Comparison of ENCODE assay signal across 28 mouse cellular contexts in genomic region chr5:131246591-131246990, GRCm38 (mm10).
"Had no signal": no experiment of that assay in that cellular context is flagged by ENCODE, and none has a peak within 500 bp of the region (broad histone marks: within the 10 kb centered on the region; RNA-seq: fewer than 3 reads in every experiment).

No protein-coding gene starts in this region.

- H3K4me2 ChIP-seq: embryonic facial prominence, embryonic 12.5 days; embryonic facial prominence, embryonic 13.5 days; embryonic facial prominence, embryonic 15.5 days; forebrain, embryonic 12.5 days; forebrain, embryonic 13.5 days; forebrain, embryonic 15.5 days had no signal

- H3K9me3 ChIP-seq: embryonic facial prominence, embryonic 10.5 days; embryonic facial prominence, embryonic 12.5 days; embryonic facial prominence, embryonic 13.5 days; embryonic facial prominence, embryonic 15.5 days; forebrain, embryonic 10.5 days; forebrain, embryonic 12.5 days; forebrain, embryonic 13.5 days; forebrain, embryonic 15.5 days had no signal

- H3K9ac ChIP-seq: embryonic facial prominence, embryonic 12.5 days; embryonic facial prominence, embryonic 13.5 days; embryonic facial prominence, embryonic 15.5 days; forebrain, embryonic 12.5 days; forebrain, embryonic 13.5 days; forebrain, embryonic 15.5 days; forebrain, postnatal 0 days had no signal

- DNase-seq: cerebellum, adult 2 months; cerebellum, adult 8-10 months; cerebellum, adult 9-10 months; cerebellum, adult 9-11 months; cerebellum, postnatal 10 days; cerebellum, postnatal 14 days; cerebellum, postnatal 25 days; cerebellum, postnatal 36 days; embryo, embryonic 11 days; forebrain, postnatal 0 days; gastrocnemius, adult 2 months; gastrocnemius, postnatal 10 days; gastrocnemius, postnatal 14 days; gastrocnemius, postnatal 25 days; gastrocnemius, postnatal 36 days; heart, adult 18-20 months; heart, adult 2 months had no signal

- H3K36me3 ChIP-seq: embryonic facial prominence, embryonic 10.5 days; embryonic facial prominence, embryonic 12.5 days; embryonic facial prominence, embryonic 13.5 days; embryonic facial prominence, embryonic 15.5 days; forebrain, embryonic 10.5 days; forebrain, embryonic 12.5 days; forebrain, embryonic 15.5 days had no signal

- H3K4me3 ChIP-seq: embryonic facial prominence, embryonic 10.5 days; embryonic facial prominence, embryonic 12.5 days; embryonic facial prominence, embryonic 13.5 days; embryonic facial prominence, embryonic 15.5 days; erythroblast, embryonic 14.5 days; forebrain, embryonic 10.5 days; forebrain, embryonic 12.5 days; forebrain, embryonic 13.5 days; forebrain, embryonic 15.5 days; gastrocnemius, adult 2 months; heart, adult 2 months had no signal

- H3K27me3 ChIP-seq: embryonic facial prominence, embryonic 12.5 days; embryonic facial prominence, embryonic 13.5 days; embryonic facial prominence, embryonic 15.5 days; forebrain, embryonic 12.5 days; forebrain, embryonic 13.5 days; forebrain, embryonic 15.5 days had no signal

- H3K27ac ChIP-seq: embryonic facial prominence, embryonic 10.5 days; embryonic facial prominence, embryonic 12.5 days; embryonic facial prominence, embryonic 13.5 days; embryonic facial prominence, embryonic 15.5 days; forebrain, embryonic 10.5 days; forebrain, embryonic 12.5 days; forebrain, embryonic 13.5 days; forebrain, embryonic 15.5 days; gastrocnemius, adult 2 months; heart, adult 2 months had no signal

- ATAC-seq: forebrain, embryonic 13.5 days; forebrain, embryonic 14.5 days; forebrain, embryonic 15.5 days; forebrain, embryonic 16.5 days; forebrain, postnatal 0 days had no signal

- H3K4me1 ChIP-seq: embryonic facial prominence, embryonic 10.5 days; embryonic facial prominence, embryonic 12.5 days; embryonic facial prominence, embryonic 13.5 days; forebrain, embryonic 10.5 days; forebrain, embryonic 12.5 days; forebrain, embryonic 15.5 days had no signal
